Mouse (Mus musculus): ENCODE data around the gene Zfand4.
"Not testable (repeated sequence)": the region's sequence is repeated elsewhere in the genome, so short reads cannot be mapped to it uniquely, and the experiment has no call there.

Zfand4 gene

DNA sequence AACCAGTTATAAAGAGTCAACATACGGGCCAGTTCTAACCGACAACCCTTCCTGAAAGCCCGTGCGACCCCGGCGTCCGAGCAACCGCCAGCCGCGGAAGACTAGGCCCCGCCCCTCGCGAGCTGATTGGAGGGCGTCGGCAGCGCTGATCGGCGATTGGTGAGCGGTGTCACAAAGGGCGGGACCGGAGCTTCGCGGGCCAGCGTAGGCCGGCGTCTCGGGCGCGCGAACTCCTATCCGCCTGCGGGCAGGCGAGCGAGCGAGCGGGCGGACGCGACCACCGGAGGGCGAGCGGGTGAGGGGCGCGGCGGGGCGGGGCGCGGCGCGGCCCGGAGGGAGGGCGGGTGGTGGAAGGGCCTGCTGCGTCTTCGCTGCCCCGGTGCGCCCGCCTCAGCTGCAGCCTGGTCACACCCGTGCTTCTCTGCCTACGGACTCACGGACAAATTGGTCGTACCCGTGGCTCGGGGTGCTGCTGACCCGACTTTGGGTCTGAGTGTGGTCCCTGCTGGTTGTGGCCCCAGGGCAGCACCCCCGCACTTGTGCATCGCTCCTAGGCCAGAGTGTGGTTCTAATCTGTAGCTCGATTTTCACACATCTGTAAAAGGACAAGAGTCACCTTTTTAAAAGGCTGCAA is at the start of gene Zfand4:
Zfand4 (plus strand) TSS at position 205 of the 634 bp plus-strand sequence.
- peak; percentile 93 to 95 for DNase-seq (ENCODE audit: low spot score in 2 of 2)

DNA sequence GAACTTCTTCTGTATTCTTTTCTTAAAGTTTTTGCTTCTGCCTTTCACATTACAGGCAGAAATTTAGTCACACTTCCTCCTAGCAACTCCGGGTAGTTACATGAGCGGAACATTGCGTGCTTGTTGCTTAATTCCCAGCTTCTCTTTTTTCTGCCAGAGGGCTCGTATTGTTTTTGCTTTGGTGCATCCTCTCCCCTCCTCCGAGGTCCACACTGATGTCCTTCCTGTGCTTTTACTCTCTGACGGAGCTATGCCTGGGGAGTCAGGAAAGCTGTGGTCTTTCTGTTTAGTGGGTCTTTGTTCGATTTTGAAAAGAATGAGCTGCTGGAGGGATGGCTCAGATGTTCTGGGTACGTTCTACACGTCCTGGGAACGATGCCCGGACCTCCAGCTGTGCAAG is 36.3 kb upstream of the Zfand4 start:
- no peak for DNase-seq (ENCODE audit: low spot score in 2 of 2)

DNA sequence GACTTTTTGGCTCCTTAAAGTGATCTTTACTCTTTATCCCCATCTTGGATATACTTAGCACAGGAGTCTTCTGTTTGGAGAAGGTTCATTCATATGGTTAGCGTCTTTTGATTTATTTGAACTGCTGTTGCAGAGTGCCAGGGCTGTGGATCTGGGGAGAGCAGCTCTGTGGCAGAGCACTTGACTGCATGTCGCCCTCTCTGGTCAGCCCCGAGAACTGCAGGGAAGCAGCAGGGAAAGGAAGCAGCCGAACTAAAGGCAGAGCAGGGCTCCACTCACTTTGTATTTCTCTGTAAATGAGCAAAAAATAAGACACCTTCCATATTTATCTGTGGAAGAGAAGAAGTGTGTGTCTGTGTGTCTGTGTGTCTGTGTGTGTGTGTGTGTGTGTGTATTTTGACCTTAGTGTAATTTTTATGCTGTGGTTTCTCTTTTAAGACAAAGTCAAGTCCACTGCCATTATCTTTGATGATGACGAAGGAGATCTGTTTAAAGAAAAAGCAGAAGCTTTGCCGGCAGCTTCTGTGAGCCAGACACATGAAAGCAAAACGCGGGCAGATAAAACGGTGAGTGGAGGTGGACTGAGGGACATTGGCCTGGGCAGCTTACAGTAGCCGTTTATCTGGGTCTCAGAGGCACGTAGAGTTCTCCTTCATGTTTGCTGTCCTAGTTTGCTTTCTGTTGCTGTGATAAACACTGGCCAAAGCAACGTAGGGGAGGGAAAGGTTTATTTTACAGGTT is 35.1 kb upstream of the Zfand4 start:
- DNase-seq (ENCODE audit: low spot score in 2 of 2), result peak; percentile 76 to 87

DNA sequence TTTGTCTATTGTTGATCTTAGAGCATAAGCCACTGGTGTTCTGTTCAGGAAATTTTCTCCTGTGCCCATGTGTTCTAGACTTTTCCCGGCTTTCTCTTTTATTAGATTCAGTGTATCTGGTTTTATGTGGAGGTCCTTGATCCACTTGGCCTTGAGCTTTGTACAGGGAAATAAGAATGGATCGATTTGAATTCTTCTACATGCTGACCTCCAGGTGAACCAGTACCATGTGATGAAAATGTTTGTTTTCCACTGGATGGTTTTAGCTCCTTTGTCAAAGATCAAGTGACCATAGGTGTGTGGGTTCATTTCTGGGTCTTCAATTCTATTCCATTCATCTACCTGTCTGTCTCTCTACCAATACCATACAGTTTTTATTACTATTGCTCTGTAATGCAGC is 29.2 kb upstream of the Zfand4 start:
- DNase-seq (ENCODE audit: low spot score in 2 of 2), result not testable (repeated sequence)

DNA sequence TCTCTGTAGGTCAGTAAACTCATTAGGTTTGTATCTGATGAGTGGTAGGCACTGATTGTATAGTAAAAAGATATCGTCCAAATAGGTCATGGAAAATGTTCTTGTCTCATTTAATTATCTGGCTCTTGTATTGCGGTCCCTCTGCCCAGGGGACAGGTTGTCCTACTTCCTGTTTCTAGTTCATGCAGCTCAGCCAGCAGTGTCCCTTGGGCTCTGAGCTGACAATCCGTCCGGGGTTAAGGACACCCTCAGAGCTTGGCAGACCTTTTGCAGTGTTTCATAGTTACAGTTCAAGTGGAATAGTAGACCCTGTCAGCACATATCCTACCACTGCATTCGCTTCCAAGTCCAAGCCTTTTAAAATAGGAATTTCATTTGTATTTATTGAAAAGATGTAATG is 28.7 kb upstream of the Zfand4 start:
- DNase-seq (ENCODE audit: low spot score in 2 of 2), result no peak

DNA sequence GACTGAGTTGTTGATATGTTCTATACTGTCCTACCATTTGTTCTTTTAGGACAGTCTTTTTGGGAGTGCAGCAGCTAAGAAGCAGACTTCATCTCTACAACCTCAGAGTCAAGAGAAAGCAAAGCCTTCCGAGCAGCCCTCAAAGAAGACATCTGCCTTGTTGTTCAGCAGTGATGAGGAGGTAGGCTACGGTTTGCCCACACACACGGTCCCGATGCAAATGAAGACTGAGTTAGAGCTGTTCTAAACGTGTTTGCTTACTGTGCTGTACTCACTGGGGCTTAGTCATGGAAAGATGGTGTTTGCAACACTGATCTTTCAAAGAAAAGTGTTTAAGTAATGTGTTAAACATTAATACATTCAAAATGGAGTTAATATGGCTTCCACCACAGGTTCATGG is 25.9 kb upstream of the Zfand4 start:
- no peak for DNase-seq (ENCODE audit: low spot score in 2 of 2)

DNA sequence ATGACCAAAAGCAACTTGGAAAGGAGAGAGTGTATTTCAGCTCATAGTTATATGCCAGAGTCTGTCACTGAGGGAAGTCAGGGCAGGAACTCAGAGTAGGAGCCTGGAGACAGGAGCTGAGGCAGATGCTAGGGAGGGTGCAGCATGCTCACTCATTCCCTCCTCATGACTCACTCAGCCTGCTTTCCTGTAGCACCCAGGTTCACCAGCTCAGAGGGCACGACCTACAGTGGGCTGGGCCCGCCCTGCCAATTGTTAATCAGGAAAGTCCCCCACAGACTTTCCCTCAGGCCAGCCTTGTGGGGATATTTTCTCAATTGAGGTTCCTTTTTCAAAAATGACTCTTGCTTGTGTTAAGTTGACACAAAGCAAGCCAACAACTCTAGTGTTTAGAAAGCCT is 23.7 kb upstream of the Zfand4 start:
- DNase-seq (ENCODE audit: low spot score in 2 of 2), result no peak

DNA sequence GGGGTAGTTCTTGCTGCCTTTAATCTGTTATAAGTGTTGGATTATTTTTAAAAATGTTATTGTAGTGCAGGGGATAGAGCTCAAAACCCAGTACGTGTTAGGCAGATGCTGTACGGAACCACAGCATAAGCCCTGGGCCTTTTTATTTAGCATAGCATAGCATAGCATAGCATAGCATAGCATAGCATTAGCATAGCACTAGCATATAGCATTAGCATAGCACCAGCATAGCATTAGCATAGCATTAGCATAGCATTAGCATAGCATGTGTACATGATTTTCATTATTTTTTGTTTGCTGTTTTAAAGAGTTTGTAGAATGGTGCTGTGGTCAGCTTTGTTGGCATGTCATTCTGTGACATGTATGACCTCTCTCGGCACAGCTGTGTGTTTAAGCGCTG is 4.4 kb upstream of the Zfand4 start:
- no peak for DNase-seq (ENCODE audit: low spot score in 2 of 2)

DNA sequence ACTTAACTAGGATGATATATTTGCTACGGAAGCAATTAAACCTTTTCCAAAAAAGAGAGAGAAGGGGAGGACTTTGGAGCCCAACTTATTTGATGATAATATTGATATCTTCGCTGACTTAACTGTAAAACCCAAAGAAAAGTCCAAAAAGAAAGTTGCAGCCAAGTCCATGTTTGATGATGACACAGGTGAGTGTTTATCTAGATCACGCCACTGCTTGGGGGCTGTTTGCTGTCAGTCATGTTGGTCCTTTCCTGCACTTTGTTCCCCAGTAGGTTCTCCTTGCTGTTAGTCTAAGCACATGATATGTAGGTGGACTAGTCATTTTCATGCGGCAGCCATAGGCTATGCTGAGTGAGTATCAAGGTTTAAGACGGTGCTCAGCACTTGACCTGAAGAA is 3.5 kb upstream of the Zfand4 start:
- DNase-seq (ENCODE audit: low spot score in 2 of 2), result no peak

DNA sequence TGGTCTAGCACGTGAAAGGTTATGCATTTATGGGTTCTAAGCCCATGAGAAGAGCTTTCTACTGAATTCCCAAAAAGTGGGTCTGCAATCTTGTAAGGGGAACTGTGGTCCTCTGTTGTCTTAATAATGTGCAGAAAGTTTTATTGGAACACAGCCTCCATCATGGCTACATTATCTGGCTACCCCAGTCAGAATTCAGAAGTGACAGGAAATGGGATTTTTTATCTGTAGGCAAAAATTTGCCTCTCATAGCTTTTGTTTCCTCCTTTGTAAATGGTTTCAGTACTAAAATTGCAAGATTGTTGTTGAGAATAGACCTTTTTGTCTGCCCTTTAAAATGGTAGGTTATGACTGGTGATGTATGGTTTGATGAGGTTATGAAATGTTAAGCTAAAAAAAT is 1.2 kb upstream of the Zfand4 start:
- DNase-seq (ENCODE audit: low spot score in 2 of 2), result no peak

DNA sequence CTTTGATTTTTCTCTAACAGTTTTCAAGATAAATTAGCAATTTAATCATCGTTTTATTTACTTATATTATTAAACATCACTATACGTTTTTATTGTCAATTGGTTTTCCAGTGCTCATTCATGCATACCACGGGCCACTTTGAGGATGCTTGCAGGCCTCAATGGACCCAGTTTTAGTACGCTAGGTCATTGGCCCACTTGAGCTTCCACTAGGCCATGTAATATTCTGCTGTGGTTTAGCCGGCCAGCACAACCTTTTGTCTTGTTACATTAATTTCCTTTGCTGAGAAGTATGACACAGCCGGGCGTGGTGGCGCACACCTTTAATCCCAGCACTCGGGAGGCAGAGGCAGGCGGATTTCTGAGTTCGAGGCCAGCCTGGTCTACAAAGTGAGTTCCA is 814 bp downstream of the Zfand4 start:
- peak in 1 of 2 experiments; percentile 32 for DNase-seq (ENCODE audit: low spot score in 2 of 2)

DNA sequence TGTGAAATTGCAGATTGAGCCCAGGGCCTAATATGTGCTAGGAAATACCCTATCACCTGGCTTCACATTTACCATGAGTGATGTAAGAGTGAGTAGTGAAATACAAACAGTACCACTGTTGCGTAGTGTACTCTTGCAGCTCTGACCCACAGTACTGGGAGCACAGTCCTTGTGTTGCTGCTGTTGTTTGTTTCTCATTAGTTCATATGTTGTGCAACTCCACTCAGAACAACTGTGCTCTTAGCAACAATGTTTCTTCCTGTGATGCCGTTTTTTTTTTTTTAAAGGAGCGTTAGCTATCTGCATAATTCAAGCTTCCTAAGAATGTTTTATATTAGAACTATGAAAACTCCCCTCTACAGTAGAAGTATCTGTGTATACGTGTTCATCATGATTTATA is 1.6 kb downstream of the Zfand4 start:
- DNase-seq (ENCODE audit: low spot score in 2 of 2), result no peak

DNA sequence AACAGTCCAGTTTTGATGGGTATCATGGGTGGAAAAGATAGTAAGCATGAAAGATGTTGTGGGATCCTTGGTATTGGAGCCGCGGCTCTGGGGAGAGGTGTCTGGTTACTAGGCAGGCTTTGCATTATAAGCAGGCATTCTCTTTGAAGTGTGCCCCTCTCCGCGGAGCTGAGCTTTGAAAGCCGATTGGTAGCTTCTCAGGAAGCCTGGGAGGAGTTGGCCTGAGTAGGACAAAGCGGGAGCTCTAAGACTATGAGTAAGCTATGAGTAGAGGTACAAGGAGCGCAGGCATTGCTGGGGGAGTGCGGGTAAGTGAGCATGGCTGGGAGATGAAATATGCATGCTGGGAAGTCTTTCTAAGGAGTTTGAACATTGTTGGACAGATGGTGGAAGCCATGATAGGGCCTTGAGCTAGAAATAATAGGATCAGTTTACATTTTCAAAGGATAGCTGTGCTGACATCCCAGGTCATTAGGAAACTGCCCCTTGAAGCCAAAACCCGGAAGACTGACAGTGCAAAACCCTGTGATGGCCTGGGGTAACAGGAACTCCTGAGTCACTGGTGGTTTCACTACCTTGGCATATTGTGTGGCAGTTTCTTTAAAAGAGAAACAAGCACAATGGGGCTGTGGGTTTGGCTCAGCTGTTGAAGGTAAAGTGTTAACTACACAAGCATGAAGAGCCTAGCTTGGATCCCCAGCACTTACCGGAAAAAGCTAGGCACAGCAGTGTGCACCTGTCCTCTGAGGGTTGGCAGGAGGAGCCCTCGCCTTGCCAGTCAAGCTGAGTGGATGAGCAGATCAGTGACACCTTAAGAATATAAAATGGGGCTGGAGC is 2.5 kb downstream of the Zfand4 start:
- DNase-seq (ENCODE audit: low spot score in 2 of 2), result peak; percentile 53 to 56

DNA sequence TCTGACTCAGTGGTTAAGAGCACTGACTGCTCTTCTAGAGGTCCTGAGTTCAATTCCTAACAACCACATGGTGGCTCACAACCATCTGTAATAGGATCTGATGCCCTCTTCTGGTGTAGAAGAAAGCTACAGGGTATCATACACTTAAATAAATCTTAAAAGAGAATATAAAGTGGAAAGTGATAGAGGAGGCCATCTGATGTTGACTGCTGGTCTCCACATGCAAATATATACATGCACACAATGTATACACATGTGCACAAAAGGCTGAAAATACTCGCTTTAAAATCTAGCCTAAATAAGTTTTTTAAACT is 3.0 kb downstream of the Zfand4 start:
- no peak for DNase-seq (ENCODE audit: low spot score in 2 of 2)

DNA sequence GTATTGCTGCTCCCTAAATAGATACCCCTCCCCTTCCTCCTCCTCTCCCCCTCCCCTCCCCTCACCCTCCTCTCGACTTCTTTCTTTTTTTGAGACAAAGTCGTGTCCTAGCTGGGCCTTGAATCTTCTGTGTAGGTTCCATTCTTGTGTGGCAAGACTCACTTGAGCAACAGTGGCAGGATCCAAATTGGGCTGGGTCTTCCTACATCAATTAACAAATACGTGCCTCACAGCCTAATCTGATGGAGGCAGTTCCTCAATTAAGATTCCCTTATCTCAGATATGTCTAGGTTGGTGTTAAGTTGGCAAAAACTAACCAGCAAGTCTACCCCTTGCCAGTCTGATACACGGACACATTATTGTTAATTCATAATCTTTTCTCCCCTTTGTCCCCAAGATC is 11.7 kb downstream of the Zfand4 start:
- no peak for DNase-seq (ENCODE audit: low spot score in 2 of 2)

DNA sequence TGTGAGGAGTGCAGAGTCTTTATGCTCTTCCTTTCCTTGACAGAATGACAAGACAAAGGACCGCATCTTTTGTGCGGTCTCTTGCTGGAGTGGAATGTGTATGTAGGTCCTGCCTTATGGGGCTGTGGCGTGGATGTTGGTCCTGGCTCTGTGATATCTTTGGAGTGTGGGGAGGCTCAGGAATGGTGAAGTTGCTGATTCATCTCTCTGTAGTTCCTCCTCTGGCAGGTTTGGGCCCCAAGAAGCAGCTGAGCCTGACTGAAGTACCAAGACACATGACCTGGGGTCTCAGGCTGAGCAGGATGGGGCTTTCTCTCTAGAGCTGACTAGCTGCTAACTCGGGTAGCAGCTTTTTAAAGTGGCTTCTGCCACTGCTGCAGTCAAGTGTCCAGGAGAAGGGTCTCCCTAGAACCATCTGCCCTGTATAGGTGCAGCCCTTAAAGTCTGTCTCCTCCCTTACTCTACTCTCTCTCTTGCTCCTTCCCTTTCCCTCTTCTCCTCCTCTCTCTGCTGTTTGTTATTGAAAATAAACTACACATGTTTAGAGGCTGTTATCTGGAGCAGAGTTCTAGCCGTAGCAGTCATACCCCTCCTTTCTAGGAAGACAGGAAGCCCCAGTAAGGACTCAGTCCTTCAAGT is 14.8 kb downstream of the Zfand4 start:
- DNase-seq (ENCODE audit: low spot score in 2 of 2), result no peak

DNA sequence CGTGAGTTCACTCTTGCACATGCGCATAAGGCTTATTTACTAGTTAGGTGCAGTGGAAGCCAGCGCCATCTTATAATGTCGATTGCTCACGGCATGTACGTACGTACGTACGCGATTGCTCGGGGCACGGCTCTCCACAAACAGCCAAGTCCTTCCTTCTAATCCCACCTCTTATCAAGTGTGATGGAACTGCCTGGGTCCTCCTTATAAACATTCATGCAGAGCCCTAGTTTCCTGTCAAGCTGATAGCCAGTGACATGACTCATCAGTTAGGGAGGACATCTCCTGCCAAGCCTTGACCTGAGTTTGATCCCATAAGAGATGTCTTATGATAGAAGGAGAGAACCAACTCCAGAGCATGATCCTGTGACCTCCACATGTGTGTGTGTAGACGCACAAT is 17.0 kb downstream of the Zfand4 start:
- no peak for DNase-seq (ENCODE audit: low spot score in 2 of 2)

DNA sequence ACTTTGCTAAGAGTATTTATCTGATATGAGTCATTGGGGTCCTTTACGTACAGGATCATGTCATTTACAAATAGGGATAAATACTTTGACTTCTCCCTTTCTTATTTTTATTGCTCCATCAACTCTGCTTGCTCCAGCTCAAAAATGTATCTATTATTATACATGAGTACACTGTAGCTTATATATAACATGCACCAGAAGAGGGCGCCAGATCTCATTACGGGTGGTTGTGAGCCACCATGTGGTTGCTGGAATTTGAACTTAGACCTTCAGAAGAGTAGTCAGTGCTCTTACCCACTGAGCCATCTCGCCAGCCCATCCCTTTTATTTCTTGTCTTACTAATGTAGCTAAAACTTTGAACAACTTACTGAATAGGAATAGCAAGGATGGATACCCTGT is 18.5 kb downstream of the Zfand4 start:
- DNase-seq (ENCODE audit: low spot score in 2 of 2), result no peak

DNA sequence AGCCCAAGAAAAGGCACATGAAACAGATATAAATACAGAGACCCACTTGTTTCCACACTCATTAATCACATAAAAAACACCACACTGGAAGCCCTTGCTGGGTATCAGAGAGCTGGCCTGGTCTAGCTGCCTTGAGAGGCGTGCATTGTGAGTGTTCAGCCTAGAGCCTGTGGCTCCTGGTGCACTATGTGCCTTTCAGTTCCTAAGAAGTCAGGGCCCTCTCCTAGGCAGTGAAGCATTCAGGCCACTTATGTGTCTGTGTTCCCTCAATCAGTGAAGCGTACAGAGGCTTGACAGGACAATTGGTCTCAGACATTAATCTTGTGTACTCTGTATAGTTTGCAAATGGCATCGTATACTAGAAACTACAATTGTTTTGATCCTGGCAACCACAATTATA is 19.3 kb downstream of the Zfand4 start:
- DNase-seq (ENCODE audit: low spot score in 2 of 2), result no peak

DNA sequence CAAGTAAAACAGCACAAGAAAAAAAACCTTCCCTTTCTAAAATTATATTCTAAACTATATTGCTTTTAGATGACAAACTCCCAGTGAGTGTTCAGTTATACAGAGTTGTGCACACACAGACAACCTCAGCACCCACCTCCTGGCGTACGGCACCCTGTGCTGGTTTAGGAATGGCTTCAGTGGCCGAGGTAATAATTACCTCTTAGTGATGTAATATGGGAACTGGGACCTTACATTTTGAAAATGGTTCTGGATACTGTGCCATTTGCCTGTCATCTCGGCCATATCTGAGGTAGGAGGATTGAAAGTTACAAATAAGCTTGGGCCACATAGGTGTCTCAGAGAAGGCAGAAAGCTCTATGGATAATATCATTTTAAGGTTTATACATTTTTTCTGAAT is 22.3 kb downstream of the Zfand4 start:
- DNase-seq (ENCODE audit: low spot score in 2 of 2), result no peak

DNA sequence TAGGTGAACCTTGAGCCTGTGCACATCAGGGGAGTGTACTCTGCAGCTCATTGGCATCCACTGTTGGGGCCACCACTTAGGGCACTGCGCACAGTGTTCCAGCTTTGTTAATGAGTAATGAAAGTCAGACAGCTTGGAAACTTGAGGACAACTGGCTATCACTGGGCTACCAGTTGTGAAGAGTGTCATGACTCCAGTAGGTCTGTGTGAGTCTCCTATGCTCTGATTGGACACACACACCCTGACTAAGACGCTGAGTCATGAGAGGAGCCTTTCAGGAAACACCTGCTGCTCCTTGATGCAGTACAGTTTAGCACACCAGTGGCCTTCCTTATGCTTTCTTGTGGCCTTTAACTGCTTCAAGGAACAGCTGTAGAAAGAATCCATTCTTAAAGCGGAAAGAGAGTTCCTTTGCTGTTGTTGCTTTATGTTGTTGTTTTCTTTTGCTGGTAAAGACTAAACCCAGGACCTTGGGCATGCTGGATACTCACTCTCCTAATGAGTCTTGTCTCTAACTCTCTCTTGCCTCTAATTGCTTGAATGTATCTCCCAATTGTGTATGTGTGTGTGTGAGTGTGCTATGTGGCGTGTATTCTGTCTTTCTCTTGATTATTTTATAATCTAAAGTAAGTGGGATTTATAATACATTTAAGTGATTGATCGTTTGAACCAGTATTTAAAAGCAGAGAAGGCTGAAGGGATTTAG is 23.0 kb downstream of the Zfand4 start:
- no peak for DNase-seq (ENCODE audit: low spot score in 2 of 2)

DNA sequence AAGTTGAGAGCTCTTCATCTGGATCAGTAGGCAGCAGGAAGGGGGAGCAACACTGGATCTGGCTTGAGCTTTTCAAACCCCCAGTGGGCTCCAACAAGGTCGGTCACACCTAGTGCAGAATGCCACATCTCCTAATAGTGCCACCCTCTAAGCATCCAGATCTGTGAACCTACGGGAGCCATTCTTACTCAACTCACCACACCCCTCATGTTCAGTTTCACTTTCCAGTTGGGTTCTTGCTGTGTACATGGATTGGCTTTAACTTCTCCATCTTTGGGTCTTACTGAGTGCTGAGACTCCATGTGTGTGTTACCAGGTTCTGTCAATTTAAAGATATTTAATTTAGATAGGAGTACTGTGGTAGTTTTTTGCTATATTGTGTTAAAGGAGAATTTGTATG is 47.4 kb downstream of the Zfand4 start:
- DNase-seq (ENCODE audit: low spot score in 2 of 2), result no peak

Data from right cerebral cortex, postnatal 10 days (tissue).